Mouse (Mus musculus) c-Kit-positive CD71-positive TER-119-positive erythroid progenitor cells, embryonic 14.5 days (primary cell): ENCODE results near the gene Mob3b.

Experiments
- DNase-seq: peaks from one replicate; pipeline ENCODE4 v3.0.0-alpha.2; 2013; ENCODE audit warnings: low spot score

The Mob3b gene

DNA sequence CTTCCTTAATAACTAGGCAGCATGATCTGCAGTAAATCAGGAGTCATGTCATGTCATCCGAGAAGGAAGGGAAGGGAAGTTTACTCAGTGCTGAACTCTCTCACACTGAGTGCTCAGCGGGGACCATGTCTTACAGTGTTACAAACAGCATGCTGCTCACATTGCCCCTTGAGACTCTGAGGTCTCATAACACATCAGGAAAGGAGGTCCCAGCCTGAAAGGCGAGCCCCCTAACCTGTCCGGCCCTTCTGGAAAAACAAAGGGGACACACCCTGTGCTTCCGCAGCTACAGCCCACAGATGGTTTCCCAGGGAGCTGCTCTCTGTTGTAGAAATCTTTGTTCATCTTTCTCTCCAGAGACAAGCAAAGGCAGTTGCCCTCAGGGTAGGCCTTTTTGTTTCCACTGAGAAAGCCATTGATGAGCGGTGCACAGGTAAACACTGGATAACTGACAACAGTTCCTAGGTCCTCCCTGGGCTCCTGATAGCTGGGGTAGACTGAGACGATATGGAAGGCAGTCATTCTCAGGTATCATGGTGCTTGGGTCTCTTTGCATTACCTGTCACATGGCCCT, 94.1 kb downstream of the Mob3b start:
- DNase-seq, result no peak

DNA sequence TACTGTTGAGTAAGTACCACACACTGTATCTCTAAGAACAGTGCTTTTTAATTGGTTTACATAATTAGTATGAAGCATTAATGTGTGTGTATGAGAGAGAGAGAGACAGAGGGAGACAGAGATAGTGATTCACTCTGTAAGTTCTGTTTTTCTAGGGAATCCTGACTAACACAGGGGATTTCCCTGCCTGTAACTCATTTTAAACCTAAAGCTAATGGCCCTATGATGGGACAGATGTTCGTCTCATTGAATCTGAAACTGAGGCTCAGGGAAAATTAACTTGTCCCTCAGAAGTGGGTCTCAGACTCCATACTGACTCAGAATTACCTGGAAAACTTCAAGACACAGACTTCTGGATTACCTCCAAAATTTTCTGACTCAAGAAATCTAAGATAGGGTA, 96.3 kb downstream of the Mob3b start:
- DNase-seq, result no peak

DNA sequence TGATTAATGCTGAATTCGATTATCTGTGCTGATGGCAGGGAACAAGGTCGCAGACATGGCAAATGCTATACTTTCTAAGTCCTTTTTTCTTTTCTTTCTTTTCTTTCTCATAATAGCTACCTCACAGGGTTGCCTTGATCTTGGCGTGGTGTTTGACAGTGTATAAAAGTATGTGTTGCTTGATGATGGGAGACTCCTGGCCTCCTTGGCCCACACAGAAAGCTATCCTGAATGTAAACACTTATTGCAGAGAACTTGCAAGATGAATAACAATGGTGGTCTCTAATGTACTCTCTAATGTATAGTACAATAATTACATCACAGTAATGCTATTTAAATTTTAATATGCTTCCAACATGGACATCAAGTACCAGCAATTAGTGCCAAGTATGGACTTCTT, 96.9 kb downstream of the Mob3b start:
- no peak for DNase-seq

DNA sequence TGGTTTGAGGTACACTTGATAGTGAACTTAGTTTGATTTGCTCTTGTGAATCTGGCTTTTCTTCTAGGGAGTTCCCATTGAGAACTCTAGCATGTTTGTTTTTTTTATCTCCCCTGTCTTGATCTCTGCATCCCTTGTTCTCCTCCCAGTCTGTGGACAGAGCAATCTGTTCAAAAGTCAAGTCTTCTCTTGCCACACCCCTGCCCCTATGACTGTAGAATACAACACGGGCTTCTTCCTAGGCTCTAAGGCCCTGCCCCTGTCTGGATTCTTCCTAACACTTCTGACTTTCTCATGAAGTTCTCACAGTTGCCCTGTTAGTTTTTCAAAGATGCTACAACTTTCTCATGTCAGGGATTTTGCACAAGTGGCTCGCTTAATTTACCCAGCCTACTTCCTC, 102.9 kb downstream of the Mob3b start:
- no peak for DNase-seq

- DNase-seq, result no peak
Measured at GRCm38 (mm10) chr4:35052174-35052942, 104.9 kb downstream of the Mob3b start.

GRCm38 (mm10) chr4:35051152-35051551, 106.1 kb downstream of the Mob3b start:
- DNase-seq, result no peak

DNA sequence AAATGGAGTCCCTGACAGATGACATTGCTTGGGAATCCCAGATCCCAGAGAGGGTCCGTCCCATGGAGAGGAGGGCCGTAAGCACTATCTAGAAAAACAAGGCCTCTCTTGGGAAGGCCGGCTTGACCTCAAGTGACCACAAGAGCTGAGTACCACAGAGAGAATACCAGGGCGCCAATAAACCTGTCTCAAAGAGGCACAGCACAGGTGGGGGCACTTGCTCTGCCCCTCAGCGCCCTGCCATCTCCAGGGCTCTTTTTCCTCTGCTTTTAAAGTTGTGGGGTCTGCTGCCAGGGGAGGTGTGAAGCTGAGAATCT, 107.6 kb downstream of the Mob3b start:
- no peak for DNase-seq

- no peak for DNase-seq
Measured at GRCm38 (mm10) chr4:35049036-35049741, 108.1 kb downstream of the Mob3b start.

- DNase-seq, result no peak
Measured at GRCm38 (mm10) chr4:35040896-35041295, 116.4 kb downstream of the Mob3b start.

DNA sequence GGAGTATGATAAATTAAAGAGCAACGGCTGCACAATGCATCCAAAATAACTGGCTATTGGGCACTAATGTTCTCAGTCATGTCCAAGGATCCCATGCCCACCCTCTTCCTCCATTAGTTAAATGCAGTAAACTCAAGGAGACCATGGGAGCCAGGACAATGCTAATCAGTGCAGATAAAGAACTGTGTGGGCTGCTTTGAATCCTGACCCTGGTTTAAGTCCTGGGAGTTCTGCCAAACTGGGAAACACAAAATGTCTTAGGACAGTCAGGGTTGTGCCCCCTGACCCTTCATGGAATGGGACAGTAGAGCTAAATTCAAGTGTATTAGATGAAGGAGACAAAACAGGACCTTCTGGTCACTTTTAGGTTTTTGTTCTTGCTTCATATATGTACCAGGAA, 117.0 kb downstream of the Mob3b start:
- DNase-seq, result no peak

DNA sequence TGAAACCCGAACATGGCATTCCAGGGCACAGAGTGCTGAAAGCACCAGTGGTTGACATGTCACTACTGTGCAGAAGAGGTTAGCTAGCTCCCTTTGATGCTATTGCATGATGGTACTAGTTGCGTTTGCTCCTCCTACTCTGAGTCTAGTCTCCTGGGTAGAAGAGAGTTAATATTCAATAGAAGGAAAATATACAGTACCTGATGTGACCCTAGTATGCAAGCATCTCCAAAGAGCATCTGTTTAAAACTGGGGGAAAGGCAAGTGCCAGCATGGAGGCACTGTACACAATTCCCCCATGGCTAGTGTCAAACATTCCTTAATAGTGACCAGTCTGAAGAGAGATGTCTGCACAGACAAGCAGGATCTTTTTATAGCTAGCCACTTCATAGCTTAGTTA, 119.5 kb downstream of the Mob3b start:
- DNase-seq, result no peak

DNA sequence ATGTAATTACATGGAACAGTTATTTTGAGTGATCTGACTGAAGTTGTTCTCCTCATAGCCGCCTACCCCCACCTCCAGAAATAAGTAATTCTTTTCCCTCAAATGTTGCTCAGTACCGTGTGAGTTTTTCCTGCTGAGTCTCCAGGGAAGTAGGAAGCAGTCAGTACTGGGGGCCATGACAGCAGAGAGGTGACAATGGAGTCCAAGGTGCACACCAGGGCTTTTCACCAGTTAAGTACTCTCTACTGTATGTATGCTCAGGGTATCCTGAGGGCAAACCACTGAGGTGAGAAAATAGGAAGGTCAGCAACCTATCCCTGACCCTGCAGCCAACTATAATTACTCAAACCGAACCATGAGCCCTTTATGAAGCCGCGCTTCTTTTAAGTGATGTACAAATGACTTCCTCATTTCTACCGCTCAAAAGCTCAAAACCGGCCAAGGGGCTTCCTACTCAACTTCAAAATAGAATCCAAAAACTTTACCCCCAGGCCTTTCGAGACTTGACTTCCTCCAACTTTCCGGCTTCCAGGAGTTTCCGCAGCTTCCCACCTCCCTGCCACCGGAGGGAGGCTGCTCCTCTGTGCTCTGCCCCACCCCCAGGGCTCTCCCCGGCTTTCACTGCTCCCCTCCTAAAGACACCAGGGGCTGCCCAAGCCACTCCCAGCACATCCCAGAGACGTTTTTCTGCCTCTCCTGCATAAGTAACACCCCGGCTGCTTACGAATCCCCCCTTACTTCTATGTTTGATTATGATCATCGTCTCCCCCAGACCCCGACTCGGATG, 122.6 kb downstream of the Mob3b start:
- no peak for DNase-seq

DNA sequence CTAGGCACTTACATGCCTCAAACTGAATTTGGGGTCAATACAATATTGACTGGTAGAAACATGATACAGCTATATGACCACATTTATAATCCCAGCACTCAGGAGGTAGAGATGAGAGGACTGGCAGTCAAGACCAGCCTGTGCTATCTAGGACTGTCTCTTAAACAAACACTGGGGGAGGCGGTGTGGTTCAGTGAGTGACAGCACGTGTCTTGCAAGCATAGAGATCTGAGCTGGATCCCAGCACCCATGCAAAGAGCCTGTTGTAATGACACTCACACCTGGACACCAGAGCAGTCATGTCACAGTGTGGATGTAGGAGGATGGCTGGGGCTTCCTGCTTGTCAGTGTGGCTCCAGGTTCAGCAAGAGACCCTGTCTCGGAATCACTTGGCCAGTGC, 124.5 kb downstream of the Mob3b start:
- no peak for DNase-seq

GRCm38 (mm10) chr4:35031623-35032022, 125.7 kb downstream of the Mob3b start:
- DNase-seq, result no peak

DNA sequence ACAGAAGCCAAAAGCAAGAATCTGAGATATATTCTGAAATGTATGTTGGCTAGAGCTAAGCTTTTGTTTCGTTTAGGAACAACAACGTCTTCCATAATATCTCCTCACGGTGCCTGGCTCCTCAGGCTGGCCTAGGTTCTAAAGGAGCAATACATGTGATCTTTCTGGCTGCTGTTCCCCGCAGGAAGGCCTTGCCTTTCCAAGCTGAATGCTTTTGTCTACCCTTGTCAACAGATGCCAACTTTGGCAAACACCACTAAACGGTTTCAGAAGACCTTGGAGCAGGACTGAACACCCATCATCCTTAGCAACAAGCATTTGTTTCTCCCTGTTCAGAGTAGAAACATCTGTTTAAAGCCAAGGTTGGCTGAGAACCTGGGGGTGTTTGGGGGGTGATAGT, 126.1 kb downstream of the Mob3b start:
- no peak for DNase-seq

DNA sequence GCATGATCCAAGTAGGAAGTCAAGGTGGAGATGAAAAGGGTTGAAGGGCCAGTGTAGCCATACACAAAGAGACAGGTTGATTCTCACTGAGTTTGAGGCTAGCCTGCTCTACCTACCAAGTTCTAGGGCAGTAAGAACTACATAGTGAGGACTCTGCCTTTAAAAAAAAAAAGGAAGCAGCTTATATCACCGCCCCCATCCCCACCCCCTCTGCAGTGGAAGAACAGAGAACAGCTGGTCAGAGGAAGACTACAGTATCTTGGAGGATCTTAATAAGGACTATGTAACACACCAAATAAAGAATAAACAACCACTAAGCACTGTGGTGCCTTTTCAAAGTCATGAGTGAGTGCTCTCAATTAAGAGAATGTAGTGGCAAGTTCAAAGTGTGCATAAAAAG, 138.9 kb downstream of the Mob3b start:
- no peak for DNase-seq

DNA sequence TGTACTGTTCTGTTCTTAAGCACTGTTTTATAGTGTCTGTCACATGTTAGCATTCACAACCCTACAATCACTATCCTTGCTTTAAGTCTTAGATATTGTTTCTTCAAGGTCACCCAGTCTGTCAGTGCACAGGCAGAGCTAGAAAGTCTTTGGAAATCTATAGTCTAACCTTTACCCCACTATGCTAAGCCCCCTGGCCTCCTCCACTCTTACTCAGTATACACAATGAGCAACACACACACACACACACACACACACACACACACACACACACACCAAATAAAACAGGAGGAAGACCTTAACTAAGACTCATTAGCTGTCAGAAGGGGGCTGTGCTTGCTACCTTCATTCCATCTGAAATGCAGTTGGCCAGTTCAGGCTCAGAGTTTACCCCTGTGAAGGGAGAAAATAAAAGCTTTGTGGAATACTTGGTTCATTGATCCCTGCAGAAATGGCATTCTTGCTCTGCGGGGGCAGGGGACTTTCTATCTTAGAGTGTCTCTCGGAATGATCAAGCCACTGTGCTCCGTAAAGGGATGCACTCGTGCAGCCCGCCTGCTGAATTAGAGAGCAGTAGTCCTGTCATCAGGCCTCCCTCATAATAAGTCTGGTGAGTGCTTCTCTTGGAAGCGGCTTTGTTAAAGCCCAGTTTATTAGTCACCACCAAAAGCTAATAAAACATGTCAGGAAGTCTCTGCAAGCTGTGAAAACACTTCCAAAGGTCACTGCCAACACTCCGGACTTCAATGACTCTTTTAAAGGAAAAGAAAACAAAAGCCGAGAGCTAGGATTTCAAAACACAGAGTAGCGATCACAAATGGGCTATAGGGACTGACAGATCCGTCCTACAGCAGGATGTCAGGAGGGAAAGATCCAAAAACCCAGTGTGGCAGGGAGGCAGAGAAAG, 144.6 kb downstream of the Mob3b start:
- DNase-seq, result no peak

DNA sequence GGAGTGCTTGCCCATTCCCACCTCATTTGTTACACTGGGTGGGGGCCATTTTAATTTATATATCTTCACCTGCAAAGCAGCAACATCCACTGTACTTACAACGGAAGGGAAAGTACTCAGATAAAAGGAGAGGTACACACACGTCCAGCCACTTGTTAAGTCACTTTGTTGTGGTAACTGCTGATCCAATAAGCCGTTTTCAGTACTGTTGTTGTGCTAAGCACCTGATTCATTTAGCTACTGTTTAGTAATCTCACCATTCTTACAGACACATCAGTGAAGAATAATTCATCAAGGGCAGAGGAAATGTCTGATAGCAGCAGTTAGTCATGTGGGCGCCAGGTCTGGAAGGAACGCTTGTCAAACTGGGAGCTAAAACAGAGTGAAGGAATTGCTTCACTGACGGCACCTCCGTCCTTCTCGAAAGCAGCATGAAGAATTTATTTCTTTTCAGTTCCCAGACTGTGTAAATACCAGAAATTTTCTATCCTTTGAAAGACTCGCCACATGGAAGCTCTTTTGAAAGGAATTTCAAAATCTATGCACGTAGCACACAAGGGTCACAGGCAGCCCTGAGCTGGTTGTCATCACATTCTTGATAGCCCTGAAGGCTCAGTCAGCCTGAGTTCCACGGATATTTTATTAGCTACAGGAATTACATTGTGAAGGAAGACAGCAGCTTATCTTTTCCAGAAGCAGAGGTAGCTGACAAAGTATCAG, 150.6 kb downstream of the Mob3b start:
- no peak for DNase-seq

- no peak for DNase-seq
Measured at GRCm38 (mm10) chr4:35006056-35006455, 151.2 kb downstream of the Mob3b start.

DNA sequence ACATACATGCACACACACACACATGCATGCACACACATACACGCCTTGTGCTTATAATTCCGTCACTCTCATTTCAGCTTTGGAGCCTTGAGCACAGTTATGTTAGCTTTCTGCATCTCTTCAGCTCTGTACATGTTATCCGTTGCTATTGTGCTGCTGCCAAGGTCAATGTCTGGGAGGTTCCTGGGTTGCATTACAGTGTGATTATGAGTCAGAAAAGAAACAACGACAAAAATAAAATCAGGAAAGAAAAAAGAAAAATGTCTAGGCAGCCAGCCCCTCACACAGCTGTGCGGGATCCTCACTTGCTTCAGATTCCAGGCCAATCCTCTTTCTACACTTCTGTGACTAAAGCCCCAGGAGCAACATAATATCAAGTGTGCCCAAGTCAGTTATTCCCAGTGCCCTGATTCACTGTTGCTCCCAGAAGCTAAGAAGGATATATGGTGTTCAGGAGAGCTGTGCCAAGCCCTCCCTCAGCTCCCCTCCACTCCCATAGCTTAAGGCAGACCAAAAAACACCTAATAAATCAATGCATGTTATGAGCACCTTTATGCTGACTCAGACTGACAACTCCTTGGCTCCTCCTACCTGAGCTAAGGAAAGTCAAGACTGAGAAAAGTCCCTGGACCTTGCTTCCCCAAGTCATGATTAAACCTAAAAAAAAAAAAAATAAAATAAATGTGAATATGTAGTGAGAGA, 152.1 kb downstream of the Mob3b start:
- no peak for DNase-seq
